ENCODE assay signal across 8 mouse cellular contexts in the genomic region with DNA sequence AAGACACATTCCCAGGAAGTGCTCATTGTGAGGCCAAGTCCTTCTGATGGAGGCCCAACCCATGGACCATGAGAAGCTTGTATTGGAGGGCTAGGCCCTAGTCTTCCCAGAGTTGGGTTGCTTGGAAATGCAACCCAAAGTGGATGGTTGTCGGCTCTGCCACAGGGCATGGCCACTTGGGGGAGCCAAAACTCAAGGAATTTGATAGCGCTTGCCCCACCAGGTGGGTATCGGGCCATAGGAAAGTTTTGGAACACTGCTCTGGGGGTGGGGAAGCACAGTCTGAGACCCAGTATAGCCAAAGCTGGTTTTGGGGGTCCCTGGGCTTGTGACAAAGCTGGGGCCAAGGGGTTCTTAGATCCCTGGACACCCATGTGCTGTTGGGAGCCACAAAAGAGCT. TPM values are rescaled to one million over a fixed set of nuclear protein-coding genes. Genes with fewer than 3 reads are reported as not detected.
DNase-seq lines count a peak whose midpoint lies in the region; ATAC-seq and TF ChIP-seq lines count a peak whose summit lies in the region.

No protein-coding gene starts in this region.

- no peaks in the 10 kb centered on the region for H3K27me3 ChIP-seq in neural tube, embryonic 11.5 days (ENCODE audit: control insufficient read depth, insufficient read depth, low read length)
- H3K27me3 ChIP-seq in kidney, adult 2 months (replicated peaks; ENCODE audit: control insufficient read depth, insufficient read depth, low read length): no peaks in the 10 kb centered on the region

- H3K9ac ChIP-seq in neural tube, embryonic 11.5 days (ENCODE audit: low read length): no peak overlapping the region

- H3K9me3 ChIP-seq in neural tube, embryonic 11.5 days (ENCODE audit: control insufficient read depth, low read length): peaks cover 3% of the 10 kb centered on the region; the same call in 1 of the 2 replicates

- H3K36me3 ChIP-seq in neural tube, embryonic 11.5 days (ENCODE audit: control insufficient read depth, insufficient read depth, low read length): no peaks in the 10 kb centered on the region
- no peaks in the 10 kb centered on the region for H3K36me3 ChIP-seq in kidney, adult 2 months (ENCODE audit: control insufficient read depth, insufficient read depth, low read length)

- ATAC-seq in cerebellum, adult (ENCODE audit: insufficient number of reproducible peaks, low FRiP score, low TSS enrichment): no peak
- peak; percentile 48; the same call in 1 of the 2 replicates for ATAC-seq in neural tube, embryonic 11.5 days (ENCODE audit: insufficient read depth, low FRiP score, low TSS enrichment)
- peak; percentile 71 for ATAC-seq in megakaryocyte progenitor cell, adult 5-6 weeks (replicated peaks; ENCODE audit: poor library complexity)

- TF ChIP-seq CTCF in bone marrow, adult 2 months (IDR thresholded peaks at IDR 0.05; ENCODE audit: control insufficient read depth, insufficient read depth, low read length): peak; percentile 56
- peak; percentile 74 for TF ChIP-seq CTCF in kidney, adult 2 months (conservative IDR thresholded peaks at IDR 0.05; ENCODE audit: insufficient read depth, insufficient read length, low read depth, low read length)

- DNase-seq in cerebellum, postnatal 10 days: peak; percentile 31 to 40
- DNase-seq in neural tube, embryonic 11.5 days (ENCODE audit: low spot score): peak; percentile 31
- DNase-seq in neural tube, embryonic 10.5 days (ENCODE audit: extremely low spot score, low spot score): no peak
- peak; percentile 23 for DNase-seq in kidney, adult 2 months
- DNase-seq in gastrocnemius, adult 18-20 months (ENCODE audit: low spot score): no peak

- no peak overlapping the region for H3K27ac ChIP-seq in neural tube, embryonic 11.5 days (ENCODE audit: low read depth, low read length)
- H3K27ac ChIP-seq in bone marrow, adult 2 months (ENCODE audit: control insufficient read depth, insufficient read depth, low read depth, low read length, poor library complexity): no peak overlapping the region
- H3K27ac ChIP-seq in kidney, adult 2 months (ENCODE audit: insufficient read depth, low read depth, low read length): no peak overlapping the region

- no peak overlapping the region for H3K4me3 ChIP-seq in neural tube, embryonic 11.5 days (ENCODE audit: low read depth, low read length)
- H3K4me3 ChIP-seq in bone marrow, adult 2 months (replicated peaks; ENCODE audit: control insufficient read depth, low read depth, low read length): no peak overlapping the region
- H3K4me3 ChIP-seq in kidney, adult 2 months (ENCODE audit: insufficient read depth, low read depth, low read length): no peak overlapping the region

- 29% methylated on average over 3 of the region's 3 CpGs for WGBS in neural tube, embryonic 11.5 days
- WGBS in bone marrow, adult 2 months: 18% methylated on average over 3 of the region's 3 CpGs
- 12% methylated on average over 3 of the region's 3 CpGs for WGBS in kidney, adult 2 months

- no peak for TF ChIP-seq POLR2A in bone marrow, adult 2 months (IDR thresholded peaks at IDR 0.05; ENCODE audit: borderline replicate concordance, control insufficient read depth, low read depth, low read length)
- TF ChIP-seq POLR2A in kidney, adult 2 months (IDR thresholded peaks at IDR 0.05; ENCODE audit: low read depth, low read length): no peak

- no peak overlapping the region for H3K4me2 ChIP-seq in neural tube, embryonic 11.5 days (ENCODE audit: low read depth)

- no peaks in the 10 kb centered on the region for H3K4me1 ChIP-seq in neural tube, embryonic 11.5 days (ENCODE audit: control insufficient read depth, insufficient read depth, low read length)
- H3K4me1 ChIP-seq in bone marrow, adult 2 months (ENCODE audit: control insufficient read depth, insufficient read depth, low read length): no peaks in the 10 kb centered on the region
- no peaks in the 10 kb centered on the region for H3K4me1 ChIP-seq in kidney, adult 2 months (ENCODE audit: control insufficient read depth, insufficient read depth, low read length)

RNA-seq across cellular contexts. Expression of gene Crlf2, which starts 42.3 kb away (rescaled TPM):
- polyA plus RNA-seq in neural tube, embryonic 11.5 days (2014; fragmentation: Nextera tagmentation; extraction: Ambion mirVana): 4.2 and 5.8 TPM in 2 replicates
- polyA plus RNA-seq in bone marrow, adult 2 months (2011; ENCODE audit: insufficient read depth, insufficient read length, low replicate concordance, missing spikeins): 9.9 and 26.5 TPM in 2 replicates
- 8.2 and 12.0 TPM in 2 replicates for polyA plus RNA-seq in kidney, adult 2 months (2012; rRNA removed)
- total RNA-seq in megakaryocyte progenitor cell, adult 5-6 weeks (2015): 8.8 and 11.5 TPM in 2 replicates
- 18.1 and 22.1 TPM in 2 replicates for total RNA-seq in megakaryocyte progenitor cell, adult 5-6 weeks (2017)
- 1 to 10 TPM; 1.8 to 2.7 TPM for total RNA-seq in gastrocnemius, adult 18-20 months (2021)

Comparison
In these comparisons a context has a peak if more than half of its experiments do, and no peak if none do; other contexts are left out.
1. DNase-seq: peak in cerebellum, postnatal 10 days (2 of 2), neural tube, embryonic 11.5 days (single experiment) and kidney, adult 2 months (single experiment); none in neural tube, embryonic 10.5 days (single experiment) and gastrocnemius, adult 18-20 months (single experiment).